Mouse (Mus musculus) G1E-ER4 (cell line): ENCODE measurements around the gene Dgcr2. TPM values are rescaled to one million over a fixed set of nuclear protein-coding genes. Genes with fewer than 3 reads are reported as not detected.

Experiments
- GATA1 ChIP-seq: IDR thresholded peaks from one replicate; pipeline ENCODE4 v1.8.0; 2012; ENCODE audit warnings: low read length, inconsistent platforms
- polyA plus RNA-seq: library from polyadenylated mRNA; stranded (reverse); fragments of >175 nt; gene quantifications from 2 replicates; pipeline ENCODE4 v1.2.3, GENCODE M21; 2012

Gene Dgcr2
- polyA plus RNA-seq, 1 experiment, result 17.4 TPM

GRCm38 (mm10) chr16:17875174-17875573 lies 23.2 kb downstream of the Dgcr2 start:
- TF ChIP-seq GATA1, result no peak

DNA sequence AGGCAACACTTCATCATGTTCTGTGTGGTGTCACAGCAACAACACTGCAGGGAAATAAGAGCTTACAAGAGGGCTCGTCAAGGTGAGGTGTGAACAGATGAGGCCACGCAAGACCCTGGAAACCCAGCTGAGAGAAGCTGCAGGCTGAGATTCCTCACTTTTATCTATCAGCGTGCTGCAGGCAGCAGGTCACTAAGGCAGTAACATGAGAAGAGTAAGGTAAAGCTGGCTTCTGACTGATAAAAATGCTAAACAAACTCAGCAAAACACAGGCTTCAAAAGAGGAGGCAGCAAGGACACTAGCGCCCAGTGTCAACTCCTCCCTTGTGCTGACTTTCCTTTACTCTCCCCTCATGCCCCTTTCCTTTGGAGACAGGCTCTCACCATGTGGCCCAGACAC lies 25.4 kb downstream of the Dgcr2 start:
- TF ChIP-seq GATA1, result peak; percentile 37

DNA sequence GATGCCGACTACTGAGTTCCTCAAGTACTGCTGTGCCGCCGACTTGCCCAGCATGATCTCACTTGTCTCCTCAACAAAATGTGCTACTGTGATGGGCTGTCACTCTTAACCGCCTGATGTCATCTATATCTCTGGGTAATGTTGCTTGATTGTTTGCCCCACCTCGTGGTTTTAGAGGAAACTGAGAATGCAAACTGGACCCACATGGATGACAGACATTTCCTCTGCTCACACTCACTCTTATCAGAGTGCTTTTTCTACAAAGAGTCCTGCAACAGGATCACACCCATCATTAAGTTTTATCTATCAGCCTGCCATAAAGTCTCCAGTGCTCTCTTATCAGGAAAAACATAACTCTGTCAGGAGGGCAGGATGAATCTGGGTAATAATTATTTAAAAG lies 27.1 kb downstream of the Dgcr2 start:
- peak; percentile 81 for TF ChIP-seq GATA1

DNA sequence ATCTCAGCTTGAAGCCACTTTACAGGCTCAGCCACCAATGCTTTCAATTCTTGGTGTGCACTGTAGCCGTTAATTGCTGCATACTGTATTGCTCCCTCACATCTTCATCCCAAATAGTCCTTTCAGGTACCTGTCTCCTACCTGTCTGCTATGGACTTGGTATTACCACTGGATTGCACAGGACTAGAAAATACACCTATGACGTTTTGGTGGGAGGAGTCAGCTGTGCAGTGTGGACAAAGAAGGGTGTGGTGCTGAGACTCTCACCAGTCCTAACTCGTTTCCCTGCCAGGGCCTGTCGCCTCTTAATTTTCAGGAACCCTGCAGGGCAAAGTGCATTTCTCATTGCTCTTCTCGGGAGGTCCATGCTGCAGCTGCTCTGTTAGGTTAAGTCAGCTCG lies 32.6 kb downstream of the Dgcr2 start:
- TF ChIP-seq GATA1, result no peak

GRCm38 (mm10) chr16:17865293-17865692 lies 33.1 kb downstream of the Dgcr2 start:
- TF ChIP-seq GATA1, result no peak

GRCm38 (mm10) chr16:17858592-17858991 lies 39.8 kb downstream of the Dgcr2 start:
- TF ChIP-seq GATA1, result no peak

DNA sequence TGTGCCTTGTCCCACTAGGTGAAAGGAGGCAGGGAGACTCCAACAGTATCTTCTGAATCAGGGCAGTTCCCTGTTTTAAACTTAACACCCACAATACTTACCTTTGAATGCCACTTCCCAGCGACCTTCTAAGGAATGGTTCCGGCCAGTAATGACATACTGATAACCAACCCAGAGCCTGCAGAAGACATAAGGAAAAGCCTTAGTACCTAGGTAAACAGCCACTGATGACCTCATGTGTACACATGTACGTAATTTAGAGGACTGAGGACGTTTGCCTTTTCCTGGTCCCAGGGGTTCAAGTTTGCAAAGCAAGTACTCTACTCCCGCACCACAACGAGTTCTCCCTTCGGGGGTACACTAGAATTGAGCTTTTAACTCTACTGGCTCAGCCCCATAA lies 41.2 kb downstream of the Dgcr2 start:
- TF ChIP-seq GATA1, result no peak

- TF ChIP-seq GATA1, result no peak
Measured at GRCm38 (mm10) chr16:17853263-17853662, 45.1 kb downstream of the Dgcr2 start.

DNA sequence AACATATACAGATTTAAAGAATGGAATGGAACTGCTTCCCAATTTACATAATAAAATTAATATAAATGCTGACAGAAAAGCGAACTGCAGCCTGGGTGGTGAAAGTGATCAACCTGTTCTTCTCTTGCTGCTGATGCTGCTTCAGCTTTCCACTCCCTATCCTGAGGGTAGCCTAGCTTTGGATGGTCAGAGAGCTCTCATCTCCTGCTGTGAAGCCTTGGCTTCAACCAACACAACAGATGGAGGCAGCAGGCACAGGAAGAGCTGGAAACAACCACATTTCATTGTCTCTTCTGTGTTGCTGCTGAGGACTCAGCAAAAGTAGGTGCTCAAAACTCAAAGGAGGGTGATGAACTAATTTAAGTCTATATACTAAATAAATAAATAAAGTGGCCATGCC lies 46.5 kb downstream of the Dgcr2 start:
- no peak for TF ChIP-seq GATA1

GRCm38 (mm10) chr16:17851331-17851730 lies 47.0 kb downstream of the Dgcr2 start:
- no peak for TF ChIP-seq GATA1

GRCm38 (mm10) chr16:17849486-17849885 lies 48.9 kb downstream of the Dgcr2 start:
- no peak for TF ChIP-seq GATA1

GRCm38 (mm10) chr16:17848928-17849327 lies 49.4 kb downstream of the Dgcr2 start:
- TF ChIP-seq GATA1, result no peak

GRCm38 (mm10) chr16:17848431-17848830 lies 49.9 kb downstream of the Dgcr2 start:
- no peak for TF ChIP-seq GATA1

DNA sequence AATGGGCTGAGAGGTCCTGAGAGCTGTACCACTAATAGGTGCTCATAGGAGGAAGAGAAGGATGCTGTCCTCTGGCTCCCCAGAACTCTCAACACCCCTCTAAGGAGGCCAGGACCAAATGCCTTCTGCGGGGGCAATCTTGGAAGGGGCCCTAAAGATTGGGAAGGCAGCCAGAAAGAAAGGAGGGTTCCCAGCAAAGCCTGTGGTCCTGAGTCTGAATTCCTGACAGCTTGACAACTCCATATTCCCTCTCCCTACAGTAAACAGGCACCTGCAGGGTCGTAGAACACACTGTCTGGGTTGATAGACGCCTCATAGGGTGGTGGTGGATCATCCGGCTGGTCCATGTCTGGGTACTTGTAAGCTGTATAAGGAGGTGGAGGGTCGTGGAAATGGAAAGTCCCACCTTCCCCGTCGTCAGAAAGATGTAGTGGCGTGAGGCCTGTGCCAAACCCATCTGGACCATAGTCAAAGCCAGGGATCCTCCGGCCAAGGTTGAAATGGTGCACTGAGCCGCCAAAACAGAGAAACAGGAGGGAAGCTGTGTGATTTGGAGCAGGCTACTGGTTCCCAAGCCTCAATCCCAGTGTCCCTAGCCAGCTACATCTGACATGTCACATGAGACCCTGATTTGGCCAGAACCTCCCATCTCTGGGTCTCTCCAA lies 54.5 kb downstream of the Dgcr2 start:
- TF ChIP-seq GATA1, result no peak

DNA sequence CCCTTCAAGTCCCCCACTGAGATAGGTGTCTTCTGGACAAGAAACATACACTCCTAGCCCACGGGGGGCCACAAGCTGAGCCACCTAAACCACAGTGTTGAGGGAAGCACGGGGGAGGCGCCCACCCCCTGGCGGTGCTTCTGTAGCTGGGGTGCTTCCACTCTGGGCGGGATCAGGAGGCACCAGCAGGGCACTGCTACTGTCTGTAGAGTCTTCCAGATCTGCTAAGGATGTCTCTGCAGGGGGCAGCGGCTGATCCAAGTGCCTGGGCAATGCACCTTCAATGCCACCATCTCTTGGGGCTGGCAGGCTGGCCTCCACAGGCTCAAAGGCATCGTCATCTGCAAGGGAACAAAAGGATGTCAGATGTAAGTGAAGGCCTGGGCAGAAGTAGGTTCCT lies 55.9 kb downstream of the Dgcr2 start:
- TF ChIP-seq GATA1, result no peak

DNA sequence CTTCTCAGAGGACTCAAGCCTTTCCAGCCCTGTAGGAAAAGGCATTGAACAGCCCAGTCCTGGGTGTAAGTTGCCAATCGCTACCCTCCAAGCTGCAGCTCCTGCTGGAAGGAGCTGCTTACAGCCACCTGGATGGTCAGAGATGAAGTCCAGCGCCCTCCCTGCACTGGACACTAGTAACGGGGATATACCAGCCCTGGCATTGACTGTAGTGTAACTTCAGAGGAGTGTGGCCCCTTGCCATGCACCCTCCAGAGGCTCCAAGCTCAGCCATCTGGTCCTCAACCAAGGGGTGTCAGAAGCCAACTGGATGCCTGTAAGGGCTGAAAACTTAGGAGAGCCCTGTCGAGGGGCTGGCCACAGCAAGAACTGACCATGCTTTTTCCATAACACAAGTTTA lies 58.4 kb downstream of the Dgcr2 start:
- TF ChIP-seq GATA1, result no peak

GRCm38 (mm10) chr16:17838051-17838450 lies 60.3 kb downstream of the Dgcr2 start, which contains the start of gene Car15:
TSS of gene Car15 (minus strand) at chr16:17838364.
- no peak for TF ChIP-seq GATA1

GRCm38 (mm10) chr16:17835481-17835880 lies 62.9 kb downstream of the Dgcr2 start:
- no peak for TF ChIP-seq GATA1
